Mouse (Mus musculus) ES-E14 (cell line): ENCODE results near the gene Commd1. TPM values are rescaled to one million over a fixed set of nuclear protein-coding genes. Genes with fewer than 3 reads are reported as not detected.

Experiments
- DNase-seq: peaks from one replicate; pipeline ENCODE4 v3.0.0-alpha.2; 2013; ENCODE audit warnings: low read depth, low spot score
- H3K27ac ChIP-seq: 2 replicates; pipeline ENCODE4 v1.5.1; 2012; ENCODE audit warnings: low read depth, mild to moderate bottlenecking, low read length, moderate library complexity, mixed read lengths; ENCODE audit not compliant: poor library complexity, insufficient read depth, severe bottlenecking
- H3K36me3 ChIP-seq: 2 replicates; pipeline ENCODE4 v1.6.1; 2012; ENCODE audit warnings: mild to moderate bottlenecking, low read length, moderate library complexity, mixed read lengths; ENCODE audit not compliant: control insufficient read depth, poor library complexity, insufficient read depth, severe bottlenecking
- H3K4me1 ChIP-seq, 2 experiments: fragments of 150-350 bp in 1 of 2; sonication (generic) in 1 of 2; 2 replicates each; pipeline ENCODE4 v1.6.1; 2012; ENCODE audit warnings: low read length in 2 of 2, mild to moderate bottlenecking in 1 of 2, mixed read lengths in 1 of 2; ENCODE audit not compliant: control insufficient read depth in 2 of 2, insufficient read depth in 2 of 2, poor library complexity in 1 of 2
- H3K4me3 ChIP-seq, 2 experiments: fragments of 150-350 bp in 1 of 2; sonication (generic) in 1 of 2; 2 replicates each; pipeline ENCODE4 v1.5.1; 2012; ENCODE audit warnings: low read length in 2 of 2, low read depth in 1 of 2, mild to moderate bottlenecking in 1 of 2, mixed read lengths in 1 of 2; ENCODE audit not compliant: insufficient read depth in 1 of 2, poor library complexity in 1 of 2, severe bottlenecking in 1 of 2
- H3K9ac ChIP-seq: 2 replicates; pipeline ENCODE4 v1.6.1; 2012; ENCODE audit warnings: low read depth, mild to moderate bottlenecking, low read length, mixed read lengths; ENCODE audit not compliant: poor library complexity, insufficient read depth, severe bottlenecking
- H3K9me3 ChIP-seq: fragments of 150-350 bp; sonication (generic); 2 replicates; pipeline ENCODE4 v1.6.1; 2012; ENCODE audit warnings: low read depth, mild to moderate bottlenecking, low read length; ENCODE audit not compliant: control insufficient read depth, insufficient read depth
- CHD2 ChIP-seq: IDR thresholded peaks from 2 replicates; pipeline ENCODE4 v1.6.1; 2014; ENCODE audit warnings: mild to moderate bottlenecking, low read depth, low read length, inconsistent platforms
- HCFC1 ChIP-seq: IDR thresholded peaks from 2 replicates; pipeline ENCODE4 v1.6.1; 2012; ENCODE audit warnings: low read length, inconsistent platforms, borderline replicate concordance; ENCODE audit not compliant: insufficient read depth
- MAFK ChIP-seq: IDR thresholded peaks from 2 replicates; pipeline ENCODE4 v1.6.1; 2014; ENCODE audit warnings: mild to moderate bottlenecking, low read depth, low read length, inconsistent platforms; ENCODE audit not compliant: insufficient read depth
- ZC3H11A ChIP-seq: IDR thresholded peaks from 2 replicates; pipeline ENCODE4 v1.6.1; 2012; ENCODE audit warnings: low read depth, mild to moderate bottlenecking, inconsistent platforms, low read length, borderline replicate concordance
- ZNF384 ChIP-seq: IDR thresholded peaks from 2 replicates; pipeline ENCODE4 v1.6.1; 2012; ENCODE audit warnings: low read depth, low read length, inconsistent platforms
- in situ Hi-C, 2 experiments: fragments of 600-800 bp; cut with MboI; formaldehyde crosslinking; loops; one replicate each; pipeline ENCODE4 v1.15.1; 2025; ENCODE audit warnings: low sequenced_read_pairs in 2 of 2, inconsistent platforms in 1 of 2; ENCODE audit not compliant: unreplicated experiment in 2 of 2
- total RNA-seq: library from RNA; depleted of rRNA; stranded (reverse); fragments of 300-350 nt; gene quantifications from 2 replicates; pipeline ENCODE4 v1.2.3, GENCODE M21; 2012

The Commd1 gene
- total RNA-seq, 1 experiment = 106 TPM

DNA sequence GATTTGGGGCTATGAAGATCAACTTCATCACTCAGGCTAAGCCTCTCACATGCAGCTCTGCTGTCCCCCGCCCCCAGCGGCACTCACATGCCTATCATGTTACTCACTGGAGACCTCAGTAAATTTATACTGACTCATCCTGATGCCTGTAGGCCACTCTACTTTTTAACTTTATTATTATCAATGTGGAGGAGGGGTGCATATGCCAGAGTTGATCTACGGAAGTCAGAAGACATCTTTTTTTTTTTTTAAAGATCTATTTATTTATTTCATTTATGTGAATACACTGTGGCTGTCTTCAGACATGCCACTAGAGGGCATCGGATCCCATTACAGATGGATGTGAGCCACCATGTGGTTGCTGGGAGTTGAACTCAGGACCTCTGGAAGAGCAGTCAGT is 16.7 kb downstream of the Commd1 start:
- Histone ChIP-seq H3K9me3 (no peaks in the 10 kb centered on the region; the same call in 1 of the 2 replicates), H3K36me3 (no peaks in the 10 kb centered on the region), H3K4me3 (no peak overlapping the region), H3K4me1 (0 out of 4 replicates have a peak, but pooled peaks cover 0 to 2% of the 10 kb centered on the region in 2 experiments), H3K9ac (no peak overlapping the region), H3K27ac (no peak overlapping the region)
- no peak for DNase-seq
- no peak for TF ChIP-seq MAFK
- 0 out of 2 replicates have a peak, but pooled peaks have one; percentile 18 for TF ChIP-seq ZNF384
- in situ Hi-C loops = loop anchor here in 1 of 2 experiments (10.0 kb wide), 1 partner anchor 331 kb away; no protein-coding TSS in a partner anchor

DNA sequence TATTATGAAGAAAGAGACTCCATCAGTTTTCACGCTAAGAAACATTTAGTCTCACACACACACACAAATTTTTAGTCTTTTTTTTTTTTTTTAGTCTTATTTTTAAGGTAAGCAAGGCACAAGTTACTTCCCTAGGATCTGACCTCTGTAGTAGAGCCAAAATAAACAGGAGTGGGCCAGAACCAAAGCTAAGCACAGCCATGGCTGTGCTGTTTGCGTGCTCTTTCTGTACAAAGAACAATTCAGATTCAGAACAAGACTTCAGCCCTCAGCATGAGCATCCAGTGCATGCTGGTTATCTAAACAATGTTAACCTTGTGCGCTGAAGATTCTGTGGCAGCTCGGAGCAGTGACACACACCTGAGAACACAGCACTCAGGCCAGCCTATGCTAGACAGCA is 17.8 kb downstream of the Commd1 start:
- no peak overlapping the region for H3K27ac ChIP-seq
- H3K4me1 ChIP-seq = 0 out of 4 replicates have a peak, but pooled peaks cover 0 to 2% of the 10 kb centered on the region in 2 experiments
- H3K4me3 ChIP-seq = no peak overlapping the region
- in situ Hi-C loops = loop anchor here in 1 of 2 experiments (10.0 kb wide), 1 partner anchor 330 kb away; no protein-coding TSS in a partner anchor
- no peaks in the 10 kb centered on the region for H3K9me3 ChIP-seq
- H3K9ac ChIP-seq = no peak overlapping the region
- DNase-seq = no peak
- H3K36me3 ChIP-seq = no peaks in the 10 kb centered on the region
- TF ChIP-seq ZC3H11A (no peak), HCFC1 (no peak), MAFK (no peak), CHD2 (no peak), ZNF384 (no peak)

DNA sequence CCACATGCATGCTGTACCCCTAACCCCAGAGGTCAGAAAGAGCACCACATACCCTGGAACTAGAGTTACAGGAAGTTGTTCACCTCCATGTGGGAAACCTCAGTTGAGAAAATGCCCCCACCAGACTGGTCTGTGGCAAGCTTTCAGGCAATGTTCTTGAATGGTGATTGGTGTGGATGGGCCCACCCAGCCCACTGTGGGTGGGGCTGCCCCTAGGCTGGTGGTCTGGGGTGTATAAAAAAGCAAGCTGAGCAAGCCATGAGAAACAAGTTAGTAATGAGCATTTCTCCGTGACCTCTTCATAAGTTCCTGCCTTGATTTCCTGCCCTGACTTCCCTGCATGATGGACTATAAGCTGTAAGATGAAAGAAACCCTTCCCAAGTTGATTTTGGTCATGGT is 20.1 kb downstream of the Commd1 start:
- in situ Hi-C loops = loop anchor here in 1 of 2 experiments (10.0 kb wide), 1 partner anchor 327 kb away; no protein-coding TSS in a partner anchor
- H3K9ac ChIP-seq = no peak overlapping the region
- TF ChIP-seq CHD2 (no peak), ZC3H11A (no peak), MAFK (no peak), ZNF384 (no peak), HCFC1 (no peak)

DNA sequence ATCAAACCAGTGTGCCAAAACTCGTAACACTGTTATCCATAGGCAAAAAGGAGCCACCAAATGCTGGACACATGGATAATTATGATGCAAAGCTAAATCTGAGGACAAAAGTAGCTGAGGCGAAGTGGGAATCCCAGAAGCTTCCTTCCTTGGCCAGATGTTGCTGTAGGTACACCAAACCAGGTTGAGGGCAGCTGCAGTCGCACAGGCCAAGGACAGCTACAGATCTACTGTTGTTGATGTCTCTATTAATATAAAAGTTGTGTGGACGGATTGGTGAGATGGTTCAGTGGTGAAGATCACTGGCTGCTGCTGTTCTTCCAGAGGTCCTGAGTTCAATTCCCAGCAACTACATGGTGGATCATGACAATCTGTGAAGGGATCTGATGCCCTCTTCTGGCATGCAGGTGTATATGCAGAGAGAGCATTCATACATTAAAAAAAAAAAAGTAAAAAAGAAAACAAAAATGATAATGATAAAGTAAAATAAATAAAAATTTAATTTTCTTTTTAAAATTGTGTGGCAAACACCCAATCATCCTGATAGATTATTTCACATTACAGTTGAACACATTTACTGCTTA is 24.3 kb downstream of the Commd1 start:
- Histone ChIP-seq H3K4me3 (no peak overlapping the region), H3K9ac (no peak overlapping the region), H3K27ac (no peak overlapping the region), H3K9me3 (no peaks in the 10 kb centered on the region), H3K36me3 (peaks cover 2% of the 10 kb centered on the region; the same call in 1 of the 2 replicates), H3K4me1 (peaks cover 0 to 4% of the 10 kb centered on the region in 2 experiments; a peak in 1 of 4 replicates)
- in situ Hi-C loops = loop anchor here in 1 of 2 experiments (5.0 kb wide), 1 partner anchor 321 kb away; no protein-coding TSS in a partner anchor
- no peak for DNase-seq
- TF ChIP-seq ZC3H11A (peak; percentile 44; the same call in 1 of the 2 replicates), CHD2 (no peak), ZNF384 (peak; percentile 91), HCFC1 (no peak), MAFK (no peak)

More for the DNA sequence above, 20.1 kb downstream of the Commd1 start:
- Histone ChIP-seq H3K4me3 (no peak overlapping the region), H3K9me3 (no peaks in the 10 kb centered on the region), H3K27ac (no peak overlapping the region), H3K4me1 (0 out of 4 replicates have a peak, but pooled peaks cover 0 to 2% of the 10 kb centered on the region in 2 experiments), H3K36me3 (peaks cover 2% of the 10 kb centered on the region; the same call in 1 of the 2 replicates)
- DNase-seq = no peak
